Mouse (Mus musculus): ENCODE data around the gene Gm48551.

DNA sequence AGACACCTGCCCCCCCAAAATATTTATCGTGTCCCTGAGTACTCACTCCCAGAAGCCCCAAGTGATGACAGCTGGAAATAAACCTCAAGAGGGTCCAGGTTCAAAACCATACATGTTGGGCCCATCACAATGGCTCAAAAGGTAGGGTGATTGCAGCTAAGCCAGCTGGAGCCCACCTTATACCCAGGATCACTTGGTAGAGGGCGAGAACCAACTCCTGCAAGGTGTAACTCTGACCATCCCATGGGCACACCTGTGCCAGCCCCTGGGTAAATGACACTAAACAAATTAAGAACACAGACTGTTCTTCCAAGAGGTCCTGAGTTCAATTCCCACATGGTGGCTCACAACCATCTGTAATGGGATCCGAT, 5.1 kb upstream of the Gm48551 start:
- TF ChIP-seq ZC3H11A (IDR thresholded peaks at IDR 0.05; ENCODE audit: borderline replicate concordance, low read depth, low read length), result no peak
- TF ChIP-seq CHD2 (IDR thresholded peaks at IDR 0.05; ENCODE audit: low read depth, low read length), result no peak
- TF ChIP-seq ZNF384 (IDR thresholded peaks at IDR 0.05; ENCODE audit: low read depth, low read length), result no peak
- TF ChIP-seq HCFC1 (IDR thresholded peaks at IDR 0.05; ENCODE audit: borderline replicate concordance, insufficient read depth, low read length), result no peak
- no peak for TF ChIP-seq MAFK (IDR thresholded peaks at IDR 0.05; ENCODE audit: insufficient read depth, low read depth, low read length)
